Mouse (Mus musculus): Measurements from ENCODE around the gene Opn5.

Opn5 gene

DNA sequence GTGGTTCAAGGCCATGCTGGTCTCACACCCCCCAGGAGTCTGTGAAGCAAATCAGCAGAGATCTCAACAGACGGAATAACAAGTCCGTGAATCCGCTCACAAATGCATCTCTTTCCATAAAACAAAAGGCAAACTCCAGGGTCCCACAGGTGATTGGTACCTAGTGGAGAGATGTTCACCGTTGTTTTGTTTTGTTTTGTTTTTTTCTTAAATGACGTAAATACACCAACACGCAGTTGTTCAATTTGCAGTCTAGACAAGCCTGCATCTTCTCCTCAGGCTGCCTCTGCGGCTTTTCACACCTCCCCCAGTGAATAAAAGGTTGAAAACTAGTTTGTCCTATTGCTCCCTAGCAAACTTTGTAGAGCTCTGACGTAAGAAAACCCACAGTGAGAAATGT, at the start of gene Opn5:
Opn5 (minus strand) TSS at position 101 of the 400 bp plus-strand sequence.
- DNase-seq (ENCODE audit: low spot score in 2 of 2) = no peak

DNA sequence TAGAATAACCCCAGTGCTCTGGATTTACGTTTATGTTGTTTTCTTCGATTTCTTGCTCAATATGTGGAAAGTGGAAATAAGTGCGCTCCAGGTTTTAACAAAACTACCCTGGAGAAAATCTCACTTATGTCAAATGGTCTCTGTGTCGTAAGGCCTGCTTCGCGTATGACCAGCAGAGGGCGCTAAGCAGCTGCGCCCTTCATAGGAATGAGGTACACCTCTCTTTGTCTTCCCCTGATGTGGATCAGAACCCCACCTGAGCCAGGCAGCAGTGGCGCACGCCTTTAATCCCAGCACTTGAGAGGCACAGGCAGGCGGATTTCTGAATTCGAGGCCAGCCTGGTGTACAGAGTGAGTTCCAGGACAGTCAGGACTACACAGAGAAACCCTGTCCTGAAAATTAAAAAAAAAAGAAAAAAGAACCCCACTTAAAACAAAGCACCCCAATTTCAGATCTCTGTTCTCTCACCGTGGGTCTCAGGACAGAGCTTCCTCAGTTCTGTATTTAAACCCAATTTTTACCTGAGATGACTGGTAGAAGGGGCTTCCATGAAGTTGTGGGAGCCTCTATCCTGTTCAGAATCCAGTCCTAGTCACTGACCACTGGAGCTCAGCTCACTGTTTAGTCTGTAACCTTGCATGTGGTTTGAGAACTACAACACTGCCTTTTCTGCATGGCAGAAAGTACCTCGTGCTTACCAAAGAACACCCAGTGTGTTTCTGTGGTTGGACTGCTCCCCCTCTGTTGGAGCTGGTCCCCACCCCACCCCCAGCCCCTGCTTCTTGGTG, 47.6 kb upstream of the Opn5 start:
- no peak for DNase-seq (ENCODE audit: low spot score in 2 of 2)

DNA sequence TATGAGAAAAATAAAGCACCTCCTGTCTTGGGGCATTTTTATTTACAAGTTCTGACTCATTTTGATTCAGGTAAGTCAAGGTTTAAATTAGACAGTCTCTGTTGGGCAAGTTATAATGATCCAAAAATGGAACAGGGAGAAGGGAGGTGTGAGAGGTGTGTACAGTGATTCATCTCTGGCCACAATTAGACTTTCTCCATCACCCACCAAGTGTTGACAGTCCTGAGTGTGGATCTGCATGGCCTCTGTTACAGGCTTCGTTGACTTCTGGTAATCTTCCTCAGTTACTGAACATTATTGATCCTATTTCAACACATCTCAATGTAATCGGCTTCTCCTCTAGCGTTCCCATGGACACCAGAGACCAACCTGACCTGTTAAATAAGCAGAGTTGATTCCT, 32.2 kb upstream of the Opn5 start:
- no peak for DNase-seq (ENCODE audit: low spot score in 2 of 2)

DNA sequence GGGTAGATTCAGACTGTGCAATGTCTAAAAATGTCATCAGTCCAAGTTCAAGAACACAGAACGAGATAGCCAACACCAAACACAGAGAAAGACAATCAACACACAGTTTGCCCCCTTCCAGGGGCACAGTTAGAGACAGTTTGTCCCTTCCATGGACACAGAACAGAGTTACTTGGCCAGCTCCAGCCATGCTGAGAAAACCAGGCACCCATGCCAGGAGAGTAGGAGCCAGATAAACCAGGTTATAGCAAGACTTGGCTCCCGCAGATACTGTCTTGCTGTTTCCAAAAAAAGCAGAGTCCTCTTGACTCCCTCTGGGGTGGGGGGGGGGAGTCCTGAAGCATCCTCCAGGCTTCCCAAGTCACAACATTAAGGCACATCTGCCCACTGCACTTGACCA, 19.0 kb upstream of the Opn5 start:
- DNase-seq (ENCODE audit: low spot score in 2 of 2) = no peak

DNA sequence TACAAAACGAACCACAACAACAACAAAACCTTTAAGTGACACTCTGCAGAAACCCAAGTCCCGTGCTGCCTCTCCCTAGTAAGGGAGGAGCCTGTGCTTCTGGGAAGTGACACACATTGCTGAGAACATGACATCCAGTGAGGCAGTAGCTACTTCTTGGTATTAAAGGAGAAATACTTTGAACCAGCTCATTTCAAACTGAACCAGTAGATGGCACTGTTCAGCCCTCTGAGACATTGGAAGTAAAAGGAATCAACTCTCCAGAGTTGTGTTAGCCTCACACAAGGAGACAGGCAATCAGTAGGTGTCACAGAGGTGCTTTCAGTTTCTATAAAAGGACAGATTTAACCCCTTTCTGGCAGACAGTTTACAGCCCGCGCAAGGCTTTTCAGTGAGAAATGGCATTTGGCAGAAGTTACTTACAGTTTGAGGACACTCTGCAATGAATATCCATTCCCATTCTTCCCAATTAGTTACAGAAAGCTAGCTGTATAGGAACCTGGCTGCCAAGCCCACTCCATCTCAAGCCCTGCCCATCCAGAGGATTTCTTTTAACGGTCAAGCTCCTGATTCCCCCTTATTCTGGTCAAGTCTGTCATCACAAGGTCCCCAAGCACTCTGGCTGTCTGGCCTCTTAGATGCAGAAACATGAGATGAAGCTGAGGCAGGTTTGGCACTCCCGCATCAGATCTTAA, 2.0 kb upstream of the Opn5 start:
- peak; percentile 5 to 43 for DNase-seq (ENCODE audit: low spot score in 2 of 2)

DNA sequence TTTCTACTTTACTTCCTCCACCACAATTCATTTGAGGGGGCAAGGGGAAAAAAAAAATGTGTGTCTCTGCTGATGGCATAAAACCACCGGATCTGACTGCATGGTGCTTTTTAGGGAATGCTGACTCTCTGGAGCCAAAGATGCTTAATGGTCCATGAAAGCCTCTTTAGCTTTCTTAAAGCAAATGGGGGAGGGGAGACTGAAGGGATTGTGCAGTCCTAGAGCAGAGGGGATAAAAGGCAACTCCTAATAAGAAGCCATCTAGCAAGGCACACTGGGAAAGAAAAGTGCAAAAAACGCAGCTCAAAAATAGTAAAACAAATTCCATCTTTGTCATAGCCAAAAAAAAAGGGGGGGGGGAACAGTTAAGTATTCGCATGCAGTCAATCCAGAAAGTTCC, 2.9 kb downstream of the Opn5 start:
- no peak for DNase-seq (ENCODE audit: low spot score in 2 of 2)

DNA sequence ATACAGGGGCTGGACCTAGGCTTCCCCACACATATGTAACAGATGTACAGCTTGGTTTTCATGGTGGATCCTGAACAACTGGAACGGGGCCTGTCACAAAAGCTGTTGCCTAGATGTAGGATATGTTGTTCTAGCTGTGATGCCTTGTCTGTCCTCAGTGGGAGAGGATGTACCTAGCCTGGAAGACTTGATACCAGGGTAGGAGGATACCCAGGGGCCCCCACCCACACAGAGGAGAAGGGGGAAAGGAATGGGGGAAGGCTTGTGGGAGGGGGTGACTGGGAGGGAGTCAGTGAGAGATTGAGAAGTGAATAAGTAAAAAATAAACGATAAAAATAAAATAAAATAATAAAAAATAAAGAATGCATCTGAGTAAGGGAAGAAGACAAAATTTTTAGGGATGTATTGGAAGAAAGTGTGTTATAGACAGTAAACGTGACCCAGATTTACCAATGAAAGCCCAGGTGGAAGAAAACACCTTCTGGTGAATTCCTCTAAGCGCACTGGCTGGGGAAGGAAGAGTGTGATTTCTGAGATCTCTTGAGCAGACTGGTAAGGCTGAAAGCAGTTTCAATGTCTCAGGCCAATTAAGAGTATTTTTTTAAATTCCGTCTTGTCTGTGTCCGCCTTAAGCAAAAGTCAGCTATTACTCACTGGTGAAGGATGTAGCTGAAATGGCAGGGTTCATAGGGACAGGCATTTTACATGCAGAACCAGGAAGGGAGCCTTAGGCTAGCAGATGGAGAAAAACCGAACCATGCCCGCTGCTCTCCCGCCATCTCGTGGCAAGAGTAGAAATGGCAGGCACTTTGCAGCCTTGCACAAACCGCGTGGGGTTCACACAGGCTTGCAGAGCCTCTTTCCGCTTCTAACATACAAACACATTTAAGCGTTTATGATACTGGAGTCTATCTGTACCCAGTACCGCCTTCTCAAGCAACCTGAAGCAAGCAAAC, 8.1 kb downstream of the Opn5 start:
- DNase-seq (ENCODE audit: low spot score in 2 of 2) = peak; percentile 71 to 78

DNA sequence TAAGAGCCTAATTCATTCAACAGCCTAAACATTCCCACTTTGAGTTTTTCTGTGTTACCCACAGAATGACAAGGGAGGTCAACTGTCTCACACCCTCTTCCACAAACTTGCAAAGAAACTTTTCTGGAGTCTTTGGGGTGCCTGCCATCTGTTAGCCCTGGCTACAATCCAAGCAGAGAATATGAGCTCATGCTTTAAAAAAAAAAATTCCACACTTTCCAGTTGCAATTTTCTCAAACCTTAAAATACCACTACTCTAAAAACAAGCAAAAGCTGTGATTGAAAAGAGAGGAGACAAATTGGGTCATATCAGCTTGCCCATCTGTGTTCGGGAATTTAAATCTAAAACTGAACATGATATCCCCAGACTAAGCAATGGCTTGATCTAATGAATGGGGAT, 24.7 kb downstream of the Opn5 start:
- DNase-seq (ENCODE audit: low spot score in 2 of 2) = no peak

DNA sequence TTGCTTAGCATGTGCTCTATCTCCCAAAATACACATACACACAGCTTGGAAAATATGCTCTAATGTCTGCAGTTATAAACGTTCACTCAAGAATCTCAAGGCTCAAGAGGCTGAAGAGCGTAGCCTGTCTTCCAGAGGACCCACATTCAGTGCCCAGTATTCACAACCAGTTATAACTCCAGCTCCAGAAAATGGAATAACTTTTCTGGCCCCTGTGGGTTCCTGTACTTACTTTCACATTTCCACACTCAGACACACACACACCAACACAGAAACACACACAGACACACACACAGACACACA, 28.2 kb downstream of the Opn5 start:
- no peak for DNase-seq (ENCODE audit: low spot score in 2 of 2)

DNA sequence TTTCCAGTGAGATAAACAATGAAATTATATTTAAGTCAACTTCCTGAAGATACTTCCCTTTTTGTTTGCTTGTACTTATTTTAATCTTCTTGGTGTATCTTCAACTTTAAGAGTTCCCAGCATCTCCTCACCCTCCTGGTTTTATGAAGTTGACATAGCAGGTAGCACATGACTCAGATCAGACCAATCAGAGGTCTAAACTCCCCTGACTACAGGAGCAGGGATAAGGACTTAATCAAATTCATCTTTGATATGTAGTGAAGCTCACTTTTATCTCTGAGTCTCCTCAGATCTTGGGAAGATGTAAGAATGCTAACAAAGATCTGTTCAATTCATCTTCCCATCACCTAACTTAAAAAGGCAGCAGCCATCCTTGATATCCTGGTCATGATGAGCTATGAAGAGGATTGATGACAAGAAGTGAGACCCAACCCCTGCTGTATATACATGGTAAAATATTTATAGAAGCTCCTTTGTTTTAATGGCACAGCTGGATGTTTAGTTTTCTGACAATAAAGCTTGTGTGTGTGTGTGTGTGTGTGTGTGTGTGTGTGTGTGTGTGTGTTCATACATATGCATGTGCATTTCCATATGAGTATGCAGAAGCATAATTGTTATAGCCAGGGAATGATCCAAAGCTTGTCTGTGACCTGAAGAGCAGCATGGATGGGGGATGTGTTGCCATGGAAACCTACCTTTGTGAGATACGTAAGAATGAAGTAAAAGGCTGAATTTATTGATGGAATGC, 28.7 kb downstream of the Opn5 start:
- DNase-seq (ENCODE audit: low spot score in 2 of 2) = no peak

DNA sequence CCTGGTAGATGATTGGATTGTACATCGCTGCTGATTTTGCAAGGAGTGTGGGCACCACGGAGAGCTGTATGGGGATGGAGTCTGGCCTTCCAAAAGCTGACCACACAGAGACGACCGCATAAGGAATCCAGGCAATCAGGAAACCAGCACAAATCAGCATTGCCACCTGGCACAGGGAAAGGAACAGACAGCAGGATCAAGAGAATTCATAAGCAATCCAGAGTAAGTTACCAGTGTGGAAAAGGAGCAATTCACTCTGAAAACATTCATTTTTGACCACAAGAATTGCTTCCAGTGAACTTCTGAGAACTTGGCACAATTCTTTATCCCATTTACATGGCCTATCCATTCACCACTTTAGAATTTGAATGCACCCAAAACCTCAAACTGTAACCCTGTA, 30.6 kb downstream of the Opn5 start:
- DNase-seq (ENCODE audit: low spot score in 2 of 2) = no peak

DNA sequence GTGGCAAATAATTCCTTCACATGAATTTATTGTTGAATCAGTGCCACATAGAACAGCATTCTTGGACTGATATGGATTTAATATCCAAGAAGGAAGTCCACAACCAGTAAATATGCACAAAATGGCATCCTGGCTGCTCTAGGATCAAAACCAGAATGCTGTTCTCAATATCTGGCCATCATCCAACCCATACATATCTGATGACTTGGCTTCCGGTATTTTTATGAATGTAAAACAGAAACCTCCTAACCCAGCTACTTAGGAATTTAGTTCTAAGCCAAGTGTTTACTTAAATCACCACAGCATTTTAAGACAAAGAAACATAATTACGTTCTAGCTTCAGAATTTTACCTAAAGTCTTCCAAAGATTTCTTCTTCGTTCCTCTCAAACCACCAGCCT, 31.0 kb downstream of the Opn5 start:
- DNase-seq (ENCODE audit: low spot score in 2 of 2) = no peak

DNA sequence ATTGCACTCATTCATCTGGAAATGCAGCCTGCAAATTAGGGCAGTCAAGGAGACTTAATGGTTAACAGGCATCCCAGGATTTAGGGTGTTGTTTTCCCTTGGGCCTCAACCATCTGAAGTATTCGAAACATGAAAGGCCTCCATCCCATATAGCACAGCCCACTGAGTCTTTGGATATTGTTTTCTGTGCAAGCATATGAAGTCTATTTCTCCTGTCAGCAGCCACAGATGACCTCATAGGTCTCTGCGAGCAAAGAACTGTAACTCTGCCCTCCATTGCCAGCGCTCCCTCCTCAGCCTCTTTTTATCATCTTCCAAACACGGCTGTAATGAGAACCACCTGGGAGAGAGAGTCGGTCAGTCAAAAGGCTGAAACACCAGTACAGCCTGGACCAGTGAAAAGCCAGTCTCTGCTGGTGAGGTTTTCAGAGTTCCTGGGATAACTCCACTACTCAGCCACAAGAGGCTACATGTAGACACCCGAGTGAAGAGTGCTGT, 34.5 kb downstream of the Opn5 start:
- no peak for DNase-seq (ENCODE audit: low spot score in 2 of 2)

DNA sequence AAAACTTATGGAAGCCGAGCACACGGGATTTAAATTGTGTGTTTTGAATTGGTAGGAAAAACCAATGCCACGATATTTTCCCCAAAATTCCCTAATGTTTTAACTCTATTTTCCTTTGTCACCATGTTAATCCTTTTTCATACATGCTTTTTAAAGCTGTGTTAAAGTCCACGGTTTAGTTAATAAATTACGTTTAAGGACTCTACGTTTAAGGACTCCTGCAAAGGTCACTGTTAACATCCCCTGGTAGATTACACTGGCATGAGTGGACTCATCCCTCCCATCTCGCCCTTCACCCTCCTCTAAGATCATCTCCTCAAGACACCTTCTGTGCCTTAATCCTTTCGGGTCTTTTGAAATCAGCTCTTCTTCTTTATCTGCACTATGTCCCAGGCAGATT, 37.4 kb downstream of the Opn5 start:
- DNase-seq (ENCODE audit: low spot score in 2 of 2) = no peak

DNA sequence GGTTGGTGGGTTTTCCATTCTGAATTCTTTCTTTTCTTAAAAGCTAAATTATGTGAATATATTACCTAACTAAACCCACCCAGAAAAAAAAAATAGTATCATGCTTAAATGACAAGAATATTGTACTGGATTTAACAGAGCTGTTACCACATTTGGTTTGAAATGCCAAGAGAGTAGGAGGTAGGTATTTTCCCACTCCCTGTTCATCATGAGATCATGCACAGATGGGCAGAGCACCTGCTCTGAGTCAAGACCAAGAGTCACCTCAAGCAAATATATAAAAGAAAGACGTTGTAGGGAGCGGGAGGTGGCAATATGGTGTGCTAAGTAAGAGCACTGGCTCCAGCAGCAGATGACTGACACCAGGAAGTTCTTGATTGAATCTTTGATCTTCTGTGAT, 61.6 kb downstream of the Opn5 start:
- DNase-seq (ENCODE audit: low spot score in 2 of 2) = peak; percentile 17 to 18

DNA sequence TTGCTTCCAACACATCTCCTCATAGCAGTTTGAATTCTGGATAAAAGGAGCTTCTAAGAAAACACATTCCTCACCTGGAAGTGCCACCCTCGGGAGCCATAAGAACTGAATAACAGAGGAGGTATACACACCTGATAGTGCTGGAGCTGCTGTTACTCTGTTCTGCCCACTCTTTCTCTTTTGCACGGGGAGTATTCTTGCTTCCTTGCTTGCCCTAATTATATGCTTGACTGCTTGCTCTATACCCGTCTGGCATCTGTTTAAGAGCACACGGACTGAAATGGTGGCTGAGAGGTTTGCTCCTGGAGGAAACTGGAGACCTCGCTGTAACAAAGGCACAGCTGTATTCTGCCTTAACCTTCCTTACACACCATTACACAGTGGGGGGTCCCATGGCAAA, 81.0 kb downstream of the Opn5 start:
- DNase-seq (ENCODE audit: low spot score in 2 of 2) = no peak

DNA sequence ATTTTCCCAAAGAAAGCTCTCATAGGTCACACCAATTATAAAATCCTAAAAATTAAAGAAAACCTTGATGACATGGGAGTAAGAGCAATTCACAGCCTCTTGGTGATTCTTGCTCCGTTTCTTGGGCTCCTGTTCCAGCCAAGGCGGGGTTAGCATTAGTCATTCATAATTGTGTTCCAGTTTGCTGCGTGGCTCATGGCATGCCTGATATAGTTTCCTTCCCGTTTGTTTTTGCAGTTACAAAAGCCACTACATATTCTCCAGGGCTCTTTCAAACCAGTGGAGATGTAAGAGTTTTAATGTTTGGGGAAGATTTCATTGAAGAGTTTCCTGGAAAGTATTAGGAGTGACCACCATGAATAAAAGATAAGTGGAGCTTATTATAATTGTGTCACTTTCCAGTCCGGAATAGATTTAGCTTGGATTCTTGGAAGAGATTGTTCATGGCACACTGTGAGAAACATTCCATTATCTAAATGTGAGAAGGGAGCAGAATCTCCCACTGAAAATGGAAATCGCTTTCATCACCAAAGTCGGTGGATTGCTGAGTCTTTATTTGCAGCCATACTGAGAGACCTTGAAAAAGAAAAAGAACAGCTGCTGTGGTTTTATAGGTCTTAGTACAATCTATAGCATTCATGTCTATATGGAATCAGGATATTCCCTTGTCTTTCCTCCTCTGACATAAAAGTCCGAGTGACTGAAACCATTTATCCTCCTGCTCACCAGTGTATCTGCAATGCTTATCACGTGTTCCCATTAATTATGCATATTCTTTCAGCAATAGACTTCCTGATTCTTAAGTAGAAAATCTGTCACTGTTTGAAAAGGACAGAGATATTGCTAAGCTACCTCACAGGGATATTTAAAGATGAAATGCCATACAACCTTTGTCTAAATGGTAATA, 101.6 kb downstream of the Opn5 start:
- DNase-seq (ENCODE audit: low spot score in 2 of 2) = no peak
